Mouse (Mus musculus) lung, embryonic 14.5 days (tissue): Measurements from ENCODE around the gene Ros1. TPM values are rescaled to one million over a fixed set of nuclear protein-coding genes. Genes with fewer than 3 reads are reported as not detected.
A peak's percentile ranks its signal among the peaks of the same experiment; 100 is the strongest.

Experiments used
- ATAC-seq: fragments of 200-750 bp; cut with Nextera tagmentation; 2 replicates; pipeline ENCODE4 v1.8.0; 2017; ENCODE audit warnings: mild to moderate bottlenecking, moderate TSS enrichment, moderate library complexity; ENCODE audit not compliant: insufficient read depth
- DNase-seq: peaks from one replicate; pipeline ENCODE4 v3.0.0-alpha.2; 2015
- H3K27ac ChIP-seq: fragments of 300-500 bp; sonication (generic); 2 replicates; pipeline ENCODE4 v1.5.1; 2014; ENCODE audit warnings: low read depth, mild to moderate bottlenecking, moderate library complexity
- H3K27me3 ChIP-seq: fragments of 300-500 bp; sonication (generic); 2 replicates; pipeline ENCODE4 v1.6.1; 2014; ENCODE audit warnings: low read length, control low read depth; ENCODE audit not compliant: insufficient read depth
- H3K36me3 ChIP-seq: fragments of 300-500 bp; sonication (generic); 2 replicates; pipeline ENCODE4 v1.6.1; 2014; ENCODE audit warnings: control low read depth; ENCODE audit not compliant: insufficient read depth
- H3K4me1 ChIP-seq: fragments of 300-500 bp; sonication (generic); 2 replicates; pipeline ENCODE4 v1.6.1; 2014; ENCODE audit warnings: antibody characterized with exemption, control low read depth; ENCODE audit not compliant: insufficient read depth
- H3K4me2 ChIP-seq: fragments of 300-500 bp; sonication (generic); 2 replicates; pipeline ENCODE4 v1.6.1; 2014; ENCODE audit warnings: mild to moderate bottlenecking
- H3K4me3 ChIP-seq: fragments of 300-500 bp; sonication (generic); 2 replicates; pipeline ENCODE4 v1.5.1; 2014; ENCODE audit warnings: low read depth, low read length
- H3K9ac ChIP-seq: fragments of 300-500 bp; sonication (generic); 2 replicates; pipeline ENCODE4 v1.6.1; 2014
- H3K9me3 ChIP-seq: fragments of 300-500 bp; sonication (generic); 2 replicates; pipeline ENCODE4 v1.6.1; 2016; ENCODE audit warnings: low read depth, low read length, control low read depth
- CTCF ChIP-seq: IDR thresholded peaks from 2 replicates; pipeline ENCODE4 v1.5.1; 2016; ENCODE audit warnings: antibody characterized with exemption, low read depth
- WGBS: fragments of 180-500 bp; shearing (Covaris S2); extraction: QIAGEN DNeasy Blood & Tissue Kit; methylation state at CpG from one replicate; pipeline ENCODE4 v1.1.7; 2014; 5-methylcytosine and 5-hydroxymethylcytosine counted together
- polyA plus RNA-seq: library from polyadenylated mRNA; unstranded; fragments of >200 nt; fragmentation: Nextera tagmentation; extraction: Ambion mirVana; gene quantifications from 2 replicates; pipeline ENCODE4 v1.2.1, GENCODE M21; 2014

Gene Ros1
- 0.07 TPM in 2 replicates for polyA plus RNA-seq

GRCm38 (mm10) chr10:52194957-52195852 lies at the start of gene Ros1:
Ros1 (minus strand) TSS chr10:52195244.
- DNase-seq (no peak), ATAC-seq (no peak)
- 60% methylated on average over 7 of the region's 7 CpGs for WGBS
- Histone ChIP-seq H3K9me3 (no peaks in the 10 kb centered on the region), H3K9ac (no peak within 1 kb of the TSS), H3K4me1 (no peaks in the 10 kb centered on the region), H3K36me3 (no peaks in the 10 kb centered on the region), H3K4me3 (no peak within 1 kb of the TSS), H3K27me3 (no peaks in the 10 kb centered on the region), H3K27ac (no peak within 1 kb of the TSS), H3K4me2 (no peak within 1 kb of the TSS)
- TF ChIP-seq CTCF: no peak

- no peak for TF ChIP-seq CTCF
- Histone ChIP-seq H3K4me2 (no peak overlapping the region), H3K9me3 (no peaks in the 10 kb centered on the region), H3K4me3 (no peak overlapping the region), H3K9ac (no peak overlapping the region), H3K4me1 (no peaks in the 10 kb centered on the region), H3K27me3 (no peaks in the 10 kb centered on the region), H3K36me3 (no peaks in the 10 kb centered on the region), H3K27ac (no peak overlapping the region)
- ATAC-seq (no peak), DNase-seq (no peak)
- WGBS: 41% methylated on average over 7 of the region's 7 CpGs
Measured at GRCm38 (mm10) chr10:52242680-52243323, 47.8 kb upstream of the Ros1 start.

- ATAC-seq (no peak), DNase-seq (no peak)
- Histone ChIP-seq H3K4me3 (no peak overlapping the region), H3K27me3 (no peaks in the 10 kb centered on the region), H3K4me2 (no peak overlapping the region), H3K9ac (no peak overlapping the region), H3K36me3 (no peaks in the 10 kb centered on the region), H3K9me3 (no peaks in the 10 kb centered on the region), H3K4me1 (no peaks in the 10 kb centered on the region), H3K27ac (no peak overlapping the region)
- no peak for TF ChIP-seq CTCF
- 81% methylated on average over 5 of the region's 5 CpGs for WGBS
Measured at GRCm38 (mm10) chr10:52242015-52242414, 47.0 kb upstream of the Ros1 start.

- Histone ChIP-seq H3K27me3 (no peaks in the 10 kb centered on the region), H3K27ac (no peak overlapping the region), H3K4me2 (peak overlapping the region; percentile 81), H3K4me3 (peak overlapping the region; percentile 78), H3K36me3 (no peaks in the 10 kb centered on the region), H3K9me3 (no peaks in the 10 kb centered on the region), H3K9ac (no peak overlapping the region; the same call in 1 of the 2 replicates), H3K4me1 (0 out of 2 replicates have a peak, but pooled peaks cover 6% of the 10 kb centered on the region)
- no peak for TF ChIP-seq CTCF
- DNase-seq (peak; percentile 22), ATAC-seq (no peak)
- WGBS: 79% methylated on average over 5 of the region's 5 CpGs
Measured at GRCm38 (mm10) chr10:52235461-52235860, 40.4 kb upstream of the Ros1 start.

GRCm38 (mm10) chr10:52234654-52234981 lies 39.6 kb upstream of the Ros1 start:
- Histone ChIP-seq H3K36me3 (no peaks in the 10 kb centered on the region), H3K27ac (no peak overlapping the region), H3K9me3 (no peaks in the 10 kb centered on the region), H3K4me3 (peak overlapping the region; percentile 78), H3K9ac (peak overlapping the region; percentile 88), H3K4me2 (peak overlapping the region; percentile 81), H3K4me1 (0 out of 2 replicates have a peak, but pooled peaks cover 6% of the 10 kb centered on the region), H3K27me3 (no peaks in the 10 kb centered on the region)
- no peak for ATAC-seq
- TF ChIP-seq CTCF: no peak
- peak; percentile 42 for DNase-seq
- 8% methylated on average over 7 of the region's 7 CpGs for WGBS

GRCm38 (mm10) chr10:52233969-52234653 lies 39.1 kb upstream of the Ros1 start:
- ATAC-seq (peak; percentile 64), DNase-seq (peak; percentile 64)
- Histone ChIP-seq H3K4me2 (peak overlapping the region; percentile 81), H3K36me3 (no peaks in the 10 kb centered on the region), H3K4me3 (peak overlapping the region; percentile 78), H3K9me3 (no peaks in the 10 kb centered on the region), H3K9ac (peak overlapping the region; percentile 88), H3K4me1 (0 out of 2 replicates have a peak, but pooled peaks cover 6% of the 10 kb centered on the region), H3K27me3 (no peaks in the 10 kb centered on the region), H3K27ac (peak overlapping the region; percentile 83)
- no peak for TF ChIP-seq CTCF
- WGBS: 1% methylated on average over 40 of the region's 40 CpGs
